Mouse (Mus musculus) heart, postnatal 0 days (tissue): ENCODE data around the gene Bcap29.

ENCODE experiments used
- CTCF ChIP-seq: IDR thresholded peaks from 2 replicates; pipeline ENCODE4 v1.5.1; 2016; ENCODE audit warnings: antibody characterized with exemption, control low read depth, low read depth
- EP300 ChIP-seq: IDR thresholded peaks from 2 replicates; pipeline ENCODE4 v1.6.1; 2016; ENCODE audit warnings: antibody characterized with exemption, low read depth

GRCm38 (mm10) chr12:31541541-31541940 lies 92.9 kb downstream of the Bcap29 start:
- TF ChIP-seq EP300 (no peak), CTCF (no peak)
